Mouse (Mus musculus): ENCODE measurements at regions not wholly inside any gene's neighbourhood (a gene's known extent, or its start where the extent isn't known, plus 50 kb on each side); places are given as distances from the start of the nearest gene placed in this dataset.

DNA sequence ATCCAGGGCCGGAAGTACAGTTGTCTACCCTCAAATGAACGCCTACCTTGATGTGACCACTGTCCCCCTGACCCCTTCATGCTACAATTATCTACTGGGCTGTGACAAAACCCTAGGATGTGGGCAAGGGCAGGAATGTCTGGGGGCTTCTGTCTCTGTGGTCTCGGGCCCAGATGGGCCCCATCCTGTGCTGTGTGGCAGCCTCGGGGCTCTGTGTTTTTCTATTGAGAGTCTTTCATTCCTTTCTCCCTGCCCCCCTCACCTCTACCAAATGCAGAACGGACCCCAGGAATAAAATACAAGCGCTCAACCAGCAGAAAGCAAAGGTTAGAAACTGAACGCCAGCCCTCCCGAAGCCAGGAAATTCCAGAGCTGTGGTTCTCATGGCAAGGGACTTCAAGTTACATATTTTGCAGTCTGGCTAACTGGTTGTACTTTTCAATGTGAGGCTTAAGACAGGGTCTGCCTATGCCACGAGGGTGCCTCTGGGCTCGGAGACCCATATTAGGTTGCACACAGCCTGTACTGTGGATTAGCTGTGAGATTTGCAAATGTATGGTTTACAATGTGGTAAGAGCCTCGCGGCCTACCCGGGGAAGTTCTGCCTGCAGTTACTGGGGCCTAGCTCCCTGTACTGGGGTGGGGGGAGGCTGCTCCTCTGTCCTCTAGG, 97.7 kb upstream of the Six2 start:
- no peak overlapping the region for H3K4me3 ChIP-seq (ENCODE audit: insufficient read depth, low read depth, low read length)
- no peak overlapping the region for H3K27ac ChIP-seq (replicated peaks; ENCODE audit: low read depth, low read length)
- no peaks in the 10 kb centered on the region for H3K4me1 ChIP-seq (ENCODE audit: control insufficient read depth, insufficient read depth, insufficient read length, low read length)

DNA sequence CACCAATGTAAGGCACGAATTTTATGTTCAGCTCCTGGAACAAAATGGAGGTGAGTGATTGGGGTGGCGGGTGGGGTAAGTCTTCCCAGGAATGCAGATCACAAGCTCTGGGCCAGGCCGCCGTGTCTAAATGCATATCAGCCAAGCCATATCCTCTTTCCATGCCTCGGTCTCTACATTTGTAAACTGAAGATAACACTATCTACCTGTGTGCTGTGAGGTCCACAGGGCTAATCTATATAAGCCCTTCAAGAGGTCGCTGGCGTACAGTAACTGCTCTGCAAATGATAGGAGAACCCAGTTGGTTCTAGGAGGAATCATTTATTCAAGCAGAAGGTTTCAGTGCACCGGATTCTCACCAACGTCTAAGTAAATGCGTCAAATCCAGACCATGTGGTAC, 92.4 kb upstream of the Six2 start:
- H3K27ac ChIP-seq (replicated peaks; ENCODE audit: low read depth, low read length): no peak overlapping the region
- H3K4me3 ChIP-seq (ENCODE audit: insufficient read depth, low read depth, low read length): no peak overlapping the region
- no peaks in the 10 kb centered on the region for H3K4me1 ChIP-seq (ENCODE audit: control insufficient read depth, insufficient read depth, insufficient read length, low read length)

DNA sequence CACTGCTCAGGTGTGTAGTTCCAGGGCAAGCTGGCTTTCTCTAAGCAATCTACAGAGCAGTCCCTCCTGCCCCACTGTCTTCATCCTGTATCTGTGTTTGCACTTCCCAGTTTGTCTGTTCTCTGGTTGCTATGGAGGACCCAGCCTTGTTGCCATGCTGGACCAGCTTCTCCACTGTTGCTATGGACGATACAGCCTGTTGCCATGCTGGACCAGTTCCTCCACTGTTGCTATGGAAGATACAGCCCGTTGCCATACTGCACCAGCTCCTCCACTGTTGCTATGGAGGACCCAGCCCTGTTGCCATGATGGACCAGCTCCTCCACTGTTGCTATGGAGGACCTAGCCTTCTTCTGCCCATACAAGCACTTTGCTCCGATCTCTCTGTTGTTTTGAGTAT, 88.8 kb upstream of the Six2 start:
- H3K4me3 ChIP-seq (ENCODE audit: insufficient read depth, low read depth, low read length): no peak overlapping the region
- no peaks in the 10 kb centered on the region for H3K4me1 ChIP-seq (ENCODE audit: control insufficient read depth, insufficient read depth, insufficient read length, low read length)
- H3K27ac ChIP-seq (replicated peaks; ENCODE audit: low read depth, low read length): no peak overlapping the region

DNA sequence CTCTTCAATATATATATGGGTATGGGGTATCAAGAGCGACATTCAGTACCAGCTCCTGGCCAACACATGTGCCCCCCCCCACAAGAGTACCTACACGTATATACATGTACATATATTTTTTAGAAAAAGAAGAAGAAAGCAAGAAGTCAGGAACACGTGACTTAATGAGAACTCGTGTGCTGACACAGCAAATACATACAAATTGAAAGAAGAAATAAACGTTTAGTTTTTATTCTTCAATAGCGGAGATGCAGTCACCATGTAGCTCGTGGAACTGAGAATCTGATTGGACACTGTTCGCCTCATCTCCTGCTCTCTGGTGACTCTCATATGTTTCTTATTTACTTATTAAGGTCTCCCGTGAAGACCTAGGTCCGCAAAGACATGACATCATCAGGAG, 80.3 kb upstream of the Six2 start:
- no peaks in the 10 kb centered on the region for H3K4me1 ChIP-seq (ENCODE audit: control insufficient read depth, insufficient read depth, insufficient read length, low read length)
- H3K4me3 ChIP-seq (ENCODE audit: insufficient read depth, low read depth, low read length): no peak overlapping the region
- no peak overlapping the region for H3K27ac ChIP-seq (replicated peaks; ENCODE audit: low read depth, low read length)

DNA sequence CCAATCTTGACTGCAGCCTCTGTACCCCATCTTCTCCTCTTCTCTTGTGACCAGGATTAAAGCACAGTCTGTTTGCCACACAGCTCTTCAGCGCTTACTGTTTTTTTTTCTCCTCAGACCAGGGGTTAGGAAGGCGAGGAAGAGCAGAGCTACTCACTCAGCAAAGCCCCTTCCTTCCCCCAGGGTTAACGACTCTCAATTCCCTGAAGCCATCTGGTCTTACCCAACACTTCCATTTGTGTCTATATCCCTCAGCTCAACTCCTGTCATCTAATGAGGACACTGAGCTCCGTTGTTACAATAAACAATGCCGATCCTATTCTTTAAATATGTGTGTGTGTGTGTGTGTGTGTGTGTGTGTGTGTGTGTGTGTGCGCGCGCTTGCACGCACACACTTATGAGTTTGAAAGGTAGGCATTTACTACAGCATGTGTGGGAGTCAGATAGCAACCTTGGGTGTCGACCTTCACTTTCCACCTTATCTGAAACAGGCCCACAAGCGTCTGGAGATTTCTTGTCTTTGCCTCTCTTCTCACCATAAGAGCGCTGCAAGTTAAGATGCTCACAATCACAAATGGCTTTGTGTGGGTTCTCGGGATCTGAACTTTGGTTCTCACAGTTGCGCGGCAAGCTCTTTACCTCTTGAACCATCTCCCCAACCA, 79.3 kb upstream of the Six2 start:
- no peaks in the 10 kb centered on the region for H3K4me1 ChIP-seq (ENCODE audit: control insufficient read depth, insufficient read depth, insufficient read length, low read length)
- no peak overlapping the region for H3K27ac ChIP-seq (replicated peaks; ENCODE audit: low read depth, low read length)
- H3K4me3 ChIP-seq (ENCODE audit: insufficient read depth, low read depth, low read length): no peak overlapping the region

DNA sequence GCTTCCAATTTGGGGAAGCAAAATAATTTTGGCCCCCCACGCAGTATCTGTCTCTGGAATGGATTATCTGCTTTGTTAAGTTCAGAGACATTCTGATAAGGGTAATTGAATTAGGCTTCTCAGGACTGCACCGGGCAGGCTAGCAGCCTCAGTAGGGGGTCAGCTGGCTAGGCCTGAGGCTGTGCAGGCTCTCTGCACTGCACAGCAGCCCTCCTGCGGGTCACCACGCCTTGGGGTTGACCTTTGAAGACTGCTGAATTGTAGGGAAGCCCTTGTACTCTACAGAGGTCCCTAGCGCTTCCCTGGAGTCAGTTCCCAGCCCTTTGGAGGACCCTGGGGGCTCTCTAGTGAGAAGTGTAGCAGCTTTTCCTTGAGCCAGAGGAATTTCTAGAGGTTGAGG, 78.5 kb upstream of the Six2 start:
- Histone ChIP-seq H3K4me1 (ENCODE audit: control insufficient read depth, insufficient read depth, insufficient read length, low read length) (no peaks in the 10 kb centered on the region), H3K4me3 (ENCODE audit: insufficient read depth, low read depth, low read length) (no peak overlapping the region), H3K27ac (replicated peaks; ENCODE audit: low read depth, low read length) (no peak overlapping the region)

DNA sequence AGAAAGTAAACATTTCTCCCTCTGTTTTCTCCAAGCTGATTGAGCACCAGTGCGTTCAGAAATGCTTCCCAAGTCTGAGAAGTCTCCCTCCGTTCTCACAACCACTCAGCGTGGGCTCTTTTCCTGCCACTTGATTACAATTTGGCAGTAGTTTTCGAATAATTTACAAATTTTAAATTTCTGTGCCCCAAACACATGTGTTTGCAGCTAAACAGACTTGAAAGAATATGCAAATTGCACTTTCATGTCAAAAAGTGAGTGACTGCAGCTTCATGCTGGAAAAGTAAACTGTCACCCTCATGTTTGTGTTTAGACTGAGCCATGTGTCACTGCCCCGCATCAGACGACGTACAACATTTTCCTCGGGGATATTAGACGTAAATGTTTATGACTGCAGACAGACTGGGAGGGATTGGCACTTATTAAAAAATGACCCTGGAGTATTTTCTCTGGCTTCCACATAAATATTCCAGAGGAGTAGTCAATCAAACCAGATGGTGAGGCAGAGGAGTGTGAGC, 70.6 kb upstream of the Six2 start:
- Histone ChIP-seq H3K4me1 (ENCODE audit: control insufficient read depth, insufficient read depth, insufficient read length, low read length) (no peaks in the 10 kb centered on the region), H3K27ac (replicated peaks; ENCODE audit: low read depth, low read length) (no peak overlapping the region), H3K4me3 (ENCODE audit: insufficient read depth, low read depth, low read length) (no peak overlapping the region)

DNA sequence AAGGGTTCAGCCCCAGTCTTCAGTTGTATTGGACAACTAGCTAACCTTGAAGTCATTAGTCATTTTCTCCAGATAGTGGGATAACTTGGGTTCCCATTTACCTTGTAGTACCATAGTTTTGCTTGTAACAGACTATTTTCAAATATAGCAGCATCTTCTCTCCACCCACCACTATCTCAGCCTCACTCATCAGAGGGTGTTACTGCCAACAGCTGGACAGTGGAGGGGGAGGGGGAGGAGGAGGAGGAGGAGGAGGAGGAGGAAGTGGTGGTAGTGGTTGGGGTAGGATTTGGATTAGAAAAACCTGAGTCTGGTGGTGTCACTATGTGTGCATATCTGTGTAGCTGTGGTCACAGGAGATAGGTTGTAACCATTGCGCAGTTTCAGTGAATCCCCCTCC, 69.6 kb upstream of the Six2 start:
- H3K4me1 ChIP-seq (ENCODE audit: control insufficient read depth, insufficient read depth, insufficient read length, low read length): no peaks in the 10 kb centered on the region
- H3K4me3 ChIP-seq (ENCODE audit: insufficient read depth, low read depth, low read length): no peak overlapping the region
- H3K27ac ChIP-seq (replicated peaks; ENCODE audit: low read depth, low read length): no peak overlapping the region

DNA sequence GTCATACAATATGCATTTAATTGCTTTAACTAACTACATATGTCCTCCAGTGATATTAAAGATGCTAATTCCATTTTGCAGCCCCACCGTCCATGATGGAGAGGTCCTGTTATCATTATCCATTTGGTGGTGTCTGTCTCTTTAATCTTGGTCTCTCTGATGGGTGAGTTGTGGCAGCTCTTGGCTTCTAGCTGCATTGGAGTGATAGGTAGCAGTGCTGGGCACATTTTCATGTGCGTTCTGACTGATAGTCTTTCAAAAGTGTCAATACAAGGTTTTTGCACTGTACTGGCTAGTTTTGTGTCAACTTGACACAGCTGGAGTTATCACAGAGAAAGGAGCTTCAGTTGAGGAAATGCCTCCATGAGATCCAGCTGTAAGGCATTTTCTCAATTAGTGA, 67.5 kb upstream of the Six2 start:
- Histone ChIP-seq H3K4me1 (ENCODE audit: control insufficient read depth, insufficient read depth, insufficient read length, low read length) (no peaks in the 10 kb centered on the region), H3K4me3 (ENCODE audit: insufficient read depth, low read depth, low read length) (no peak overlapping the region), H3K27ac (replicated peaks; ENCODE audit: low read depth, low read length) (no peak overlapping the region)

DNA sequence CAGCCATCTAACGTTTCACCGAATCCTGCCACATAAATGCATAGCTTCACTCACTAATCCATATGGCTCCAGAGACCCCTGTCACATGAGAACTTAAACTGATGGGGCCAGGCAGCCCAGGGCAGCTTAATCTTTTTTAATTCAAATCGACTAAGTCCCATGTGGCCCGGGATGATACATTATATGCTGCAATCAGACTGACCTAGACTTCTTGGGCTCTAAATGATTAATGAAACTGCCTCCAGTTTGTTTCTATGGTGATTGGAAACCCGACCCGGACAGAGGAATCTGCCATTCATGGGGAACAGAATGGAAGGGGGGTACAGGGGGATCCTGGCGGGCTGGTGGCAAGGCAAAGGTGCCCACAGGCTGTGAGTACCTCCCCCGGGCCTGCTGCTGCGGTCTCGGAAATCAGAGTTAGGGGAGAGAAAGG, 60.6 kb upstream of the Six2 start:
- H3K4me3 ChIP-seq (ENCODE audit: insufficient read depth, low read depth, low read length): no peak overlapping the region
- no peak overlapping the region for H3K27ac ChIP-seq (replicated peaks; ENCODE audit: low read depth, low read length)
- no peaks in the 10 kb centered on the region for H3K4me1 ChIP-seq (ENCODE audit: control insufficient read depth, insufficient read depth, insufficient read length, low read length)

DNA sequence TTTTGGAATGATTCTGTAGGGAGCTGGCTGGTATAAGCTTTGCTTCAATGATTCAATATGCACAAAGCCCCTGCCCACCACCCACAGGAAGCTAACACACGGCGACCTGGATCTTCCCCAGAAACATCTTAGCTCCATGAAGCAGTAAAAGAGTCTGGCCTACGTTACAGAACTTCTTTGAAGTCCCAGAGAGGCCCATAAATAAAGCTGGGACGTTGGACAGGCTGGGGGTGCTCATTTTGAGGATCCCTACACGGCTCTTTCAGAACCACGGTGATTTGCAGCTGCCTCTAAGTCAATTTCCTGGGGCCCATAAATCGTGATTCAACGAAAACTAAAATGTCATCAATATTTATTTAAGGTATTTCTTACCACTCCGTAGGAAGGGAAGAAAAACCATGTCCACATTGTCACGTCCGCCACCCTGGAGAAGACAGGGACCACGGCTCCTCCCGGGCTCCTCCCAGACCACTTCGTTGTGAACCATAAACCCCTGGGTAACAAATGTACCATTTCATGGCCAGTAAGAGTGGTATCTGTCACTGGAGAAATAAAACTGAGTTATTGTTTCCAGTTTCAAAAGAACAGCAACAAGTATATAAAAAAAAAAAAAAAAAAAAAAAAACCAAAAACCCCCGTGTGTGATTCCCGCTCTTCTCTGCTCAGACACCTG, 60.0 kb upstream of the Six2 start:
- Histone ChIP-seq H3K27ac (replicated peaks; ENCODE audit: low read depth, low read length) (no peak overlapping the region), H3K4me3 (ENCODE audit: insufficient read depth, low read depth, low read length) (no peak overlapping the region), H3K4me1 (ENCODE audit: control insufficient read depth, insufficient read depth, insufficient read length, low read length) (no peaks in the 10 kb centered on the region)
